Mouse (Mus musculus) stomach, postnatal 0 days (tissue): ENCODE measurements around the gene Rbm28.

Source experiments
- CTCF ChIP-seq: IDR thresholded peaks from 2 replicates; pipeline ENCODE4 v1.5.1; 2016; ENCODE audit warnings: antibody characterized with exemption, low read depth, mild to moderate bottlenecking, moderate library complexity
- EP300 ChIP-seq: optimal IDR thresholded peaks from 2 replicates; pipeline ENCODE3; 2016; ENCODE audit warnings: antibody characterized with exemption

GRCm38 (mm10) chr6:29082776-29083354 is 81.9 kb downstream of the Rbm28 start:
- TF ChIP-seq CTCF (peak; percentile 36; the same call in 1 of the 2 replicates), EP300 (no peak)
